Mouse (Mus musculus) small intestine, adult 2 months (tissue): Measurements from ENCODE around the gene Rai1. TPM values are rescaled to one million over a fixed set of nuclear protein-coding genes. Genes with fewer than 3 reads are reported as not detected.
A peak's percentile ranks its signal among the peaks of the same experiment; 100 is the strongest.

ENCODE experiments used
- H3K27ac ChIP-seq: fragments of 200-500 bp; 2 replicates; pipeline ENCODE4 v1.5.1; 2012; ENCODE audit warnings: low read depth, low read length, control low read depth, inconsistent platforms; ENCODE audit not compliant: insufficient read depth
- H3K27me3 ChIP-seq: fragments of 200-500 bp; 2 replicates; pipeline ENCODE4 v1.6.1; 2012; ENCODE audit warnings: mild to moderate bottlenecking, moderate library complexity, low read length, inconsistent platforms; ENCODE audit not compliant: control insufficient read depth, insufficient read depth
- H3K36me3 ChIP-seq: fragments of 200-500 bp; 2 replicates; pipeline ENCODE4 v1.6.1; 2012; ENCODE audit warnings: mild to moderate bottlenecking, low read length, control low read depth, inconsistent platforms; ENCODE audit not compliant: control insufficient read depth, insufficient read depth
- H3K4me1 ChIP-seq: fragments of 200-500 bp; 2 replicates; pipeline ENCODE4 v1.6.1; 2012; ENCODE audit warnings: low read length, inconsistent platforms, mixed read lengths; ENCODE audit not compliant: control insufficient read depth, insufficient read depth, insufficient read length
- H3K4me3 ChIP-seq: fragments of 200-500 bp; 2 replicates; pipeline ENCODE4 v1.5.1; 2012; ENCODE audit warnings: low read depth, mild to moderate bottlenecking, control low read depth, inconsistent platforms, low read length, moderate library complexity
- CTCF ChIP-seq: fragments of 200-500 bp; IDR thresholded peaks from 2 replicates; pipeline ENCODE4 v1.5.1; 2012; ENCODE audit warnings: low read depth, mild to moderate bottlenecking, control low read depth, inconsistent platforms, low read length, moderate library complexity, mixed read lengths; ENCODE audit not compliant: insufficient replicate concordance, insufficient read length; ENCODE audit errors: extremely low read depth
- POLR2A ChIP-seq: fragments of 200-500 bp; IDR thresholded peaks from 2 replicates; pipeline ENCODE4 v1.6.1; 2012; ENCODE audit warnings: low read depth, mild to moderate bottlenecking, control low read depth, inconsistent platforms, low read length, moderate library complexity
- WGBS: fragments of 180-500 bp; shearing (Covaris S2); methylation state at CpG from one replicate; pipeline ENCODE4 v1.1.7; 2018; 5-methylcytosine and 5-hydroxymethylcytosine counted together
- polyA plus RNA-seq: library from polyadenylated mRNA; depleted of rRNA; stranded (reverse); fragments of >200 nt; gene quantifications from 2 replicates; pipeline ENCODE4 v1.2.3, GENCODE M21; 2012

Rai1 gene
- polyA plus RNA-seq, 1 experiment, result 24.3 TPM

DNA sequence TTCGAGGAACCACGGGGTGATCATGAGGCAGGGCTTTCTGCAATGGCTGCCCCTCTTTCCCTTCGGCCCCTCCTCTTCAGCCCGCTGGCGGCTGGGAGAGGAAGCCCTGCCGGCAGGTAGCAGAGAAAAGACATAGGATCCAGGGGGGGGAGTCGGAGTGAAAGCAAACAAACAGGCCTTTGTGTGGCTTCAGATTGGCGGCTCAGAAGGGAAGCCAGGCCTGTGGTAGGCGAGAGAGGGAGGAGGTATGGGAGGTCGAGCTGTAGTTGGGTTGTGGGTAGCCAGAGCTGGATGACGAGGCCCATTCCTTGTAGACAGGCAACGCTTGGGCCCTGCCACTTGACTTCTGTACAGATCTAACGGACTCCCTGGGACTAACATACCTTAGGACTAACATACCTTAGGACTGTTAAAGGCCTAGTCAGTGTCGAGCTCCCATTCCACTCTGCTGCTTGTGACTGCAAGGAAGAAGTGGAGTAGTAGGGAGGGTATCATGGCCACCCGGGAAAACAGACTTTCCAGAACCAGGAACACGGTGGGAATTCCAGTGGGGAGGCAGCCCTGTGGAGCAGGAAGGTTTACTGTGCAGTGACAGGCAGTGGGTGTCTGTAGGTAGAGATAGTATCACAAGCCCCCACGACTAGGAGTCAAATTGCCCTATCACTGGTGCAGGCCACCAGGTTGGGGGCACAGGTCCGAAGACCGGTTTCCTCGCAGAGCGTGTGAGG is 9.6 kb downstream of the Rai1 start:
- H3K4me1 ChIP-seq, result peaks cover 28% of the 10 kb centered on the region
- H3K36me3 ChIP-seq, result no peaks in the 10 kb centered on the region
- peak overlapping the region; percentile 74 for H3K4me3 ChIP-seq
- WGBS, result 4% methylated on average over 21 of the region's 21 CpGs
- H3K27me3 ChIP-seq, result no peaks in the 10 kb centered on the region
- TF ChIP-seq CTCF (no peak), POLR2A (no peak)
- H3K27ac ChIP-seq, result peak overlapping the region; percentile 92

DNA sequence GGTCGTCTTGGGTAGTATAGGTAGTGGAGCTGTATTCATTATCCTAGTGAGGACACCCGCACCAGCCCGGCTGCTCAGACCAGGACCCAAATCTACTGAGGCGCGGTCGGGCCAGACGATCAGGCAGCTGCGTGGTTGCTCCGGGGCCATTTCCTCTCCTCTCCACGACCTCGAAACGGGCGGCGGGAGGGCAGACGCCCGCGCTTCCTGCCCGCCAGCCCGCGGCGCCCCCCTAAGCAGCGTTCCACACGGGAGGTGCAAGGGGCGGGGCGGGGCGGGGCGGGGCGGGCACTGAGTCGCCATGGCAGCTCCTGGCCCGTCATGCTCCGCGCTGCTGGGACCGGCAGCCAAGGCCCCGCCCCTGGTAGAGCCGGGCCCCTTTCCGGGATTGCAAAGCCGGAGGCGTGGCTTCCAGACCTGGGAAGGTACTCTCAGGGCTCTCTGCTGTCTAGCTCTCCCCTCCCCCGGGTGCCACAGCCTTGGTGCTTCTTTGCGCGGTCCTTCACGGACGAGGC is 10.3 kb downstream of the Rai1 start:
- Histone ChIP-seq H3K27me3 (no peaks in the 10 kb centered on the region), H3K36me3 (no peaks in the 10 kb centered on the region), H3K27ac (peak overlapping the region; percentile 92), H3K4me1 (peaks cover 24% of the 10 kb centered on the region), H3K4me3 (peak overlapping the region; percentile 74)
- TF ChIP-seq CTCF, result no peak
- peak; percentile 40; the same call in 1 of the 2 replicates for TF ChIP-seq POLR2A
- WGBS, result under 1% methylated on average over 43 of the region's 43 CpGs

DNA sequence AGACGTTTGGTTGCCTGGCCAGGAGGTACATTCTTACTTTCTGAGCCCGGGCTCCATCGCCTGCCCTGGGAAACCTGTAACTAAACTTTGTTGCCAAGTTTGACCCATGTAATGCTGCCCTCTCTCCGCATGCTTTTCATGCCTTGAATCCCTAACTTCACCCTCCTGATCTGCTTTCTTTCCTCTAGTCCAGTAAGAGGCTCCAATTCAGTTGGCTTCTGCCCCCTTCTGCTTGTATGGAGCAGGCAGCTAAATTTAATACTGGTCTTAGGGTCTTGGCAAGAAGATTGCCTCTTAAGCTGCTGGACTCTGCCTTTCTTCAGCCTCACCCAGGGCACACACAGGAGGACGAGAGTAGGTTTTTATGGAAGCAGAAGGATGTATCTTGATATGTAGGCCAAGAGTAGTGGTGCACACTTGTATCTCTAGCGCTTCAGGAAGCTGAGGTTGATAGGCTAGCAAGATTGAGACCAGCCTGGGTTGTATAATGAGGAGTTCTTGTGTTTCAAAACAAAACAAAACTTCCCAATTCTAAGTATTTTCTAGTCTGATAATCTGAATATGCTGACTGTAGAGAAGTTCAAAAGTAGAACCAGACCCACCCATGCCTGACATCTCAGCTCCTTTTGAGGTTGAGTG is 10.9 kb downstream of the Rai1 start:
- no peak for TF ChIP-seq POLR2A
- TF ChIP-seq CTCF, result no peak
- Histone ChIP-seq H3K4me1 (peaks cover 21% of the 10 kb centered on the region), H3K27me3 (no peaks in the 10 kb centered on the region), H3K36me3 (no peaks in the 10 kb centered on the region), H3K27ac (peak overlapping the region; percentile 83), H3K4me3 (peak overlapping the region; percentile 65)
- WGBS, result 18% methylated on average over 6 of the region's 6 CpGs

DNA sequence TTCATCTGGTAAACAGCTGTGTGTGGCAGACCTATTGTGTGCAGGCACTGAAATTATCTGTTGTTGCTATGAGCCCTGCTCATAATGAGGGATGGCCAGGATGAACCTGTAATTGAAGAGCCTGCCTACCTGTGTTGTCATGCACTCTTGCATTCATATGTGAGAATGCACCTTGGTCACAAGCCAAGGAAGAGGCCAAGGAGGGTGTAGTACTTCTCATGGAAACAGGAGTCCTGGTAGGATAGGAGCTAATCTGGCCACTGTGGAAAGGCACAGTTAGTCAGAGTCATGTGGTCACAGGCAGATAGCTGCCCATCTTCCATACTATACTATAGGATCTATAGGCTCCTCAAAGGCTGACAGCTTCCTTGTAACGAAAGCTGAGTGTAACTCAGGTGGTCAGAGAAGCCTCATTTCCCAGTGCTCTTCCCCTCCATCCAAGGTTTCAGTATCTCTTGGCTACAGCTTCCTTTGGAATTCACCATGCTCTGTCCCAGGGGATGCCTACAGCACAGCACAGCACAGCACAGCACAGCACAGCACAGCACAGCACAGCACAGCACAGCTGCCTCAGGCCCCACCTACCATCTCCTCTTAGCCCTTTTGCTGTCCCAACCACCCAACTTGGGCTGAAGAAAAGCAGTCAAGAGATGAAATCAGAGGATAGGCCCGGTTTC is 15.9 kb downstream of the Rai1 start:
- TF ChIP-seq CTCF (no peak), POLR2A (no peak)
- Histone ChIP-seq H3K4me3 (no peak overlapping the region), H3K36me3 (no peaks in the 10 kb centered on the region), H3K27me3 (no peaks in the 10 kb centered on the region), H3K27ac (no peak overlapping the region), H3K4me1 (peaks cover 4% of the 10 kb centered on the region; the same call in 1 of the 2 replicates)
- 81% methylated on average over 2 of the region's 2 CpGs for WGBS

DNA sequence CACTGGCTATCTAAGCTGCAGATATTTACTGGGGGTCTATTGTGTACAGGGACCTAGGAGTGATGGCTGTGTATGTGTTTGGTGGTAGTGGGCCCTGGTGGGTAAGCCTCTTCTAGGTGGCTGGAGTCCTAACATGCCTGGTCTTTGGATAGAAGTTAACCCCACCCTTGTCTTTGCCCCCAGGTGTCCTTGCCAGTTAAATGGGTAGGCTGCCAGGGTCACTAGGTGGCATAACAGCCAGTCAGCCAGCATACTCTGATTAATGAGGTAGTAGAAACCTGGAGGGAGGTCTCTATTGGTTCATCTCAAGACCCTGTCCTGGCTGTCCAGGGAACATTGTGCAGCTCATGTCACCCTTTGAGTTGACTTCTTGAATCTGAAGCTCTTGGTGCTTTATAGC is 17.8 kb downstream of the Rai1 start:
- TF ChIP-seq POLR2A (no peak), CTCF (no peak)
- no peak overlapping the region for H3K4me3 ChIP-seq
- peaks cover 4% of the 10 kb centered on the region; the same call in 1 of the 2 replicates for H3K4me1 ChIP-seq
- no peak overlapping the region for H3K27ac ChIP-seq
- no peaks in the 10 kb centered on the region for H3K27me3 ChIP-seq
- H3K36me3 ChIP-seq, result no peaks in the 10 kb centered on the region

DNA sequence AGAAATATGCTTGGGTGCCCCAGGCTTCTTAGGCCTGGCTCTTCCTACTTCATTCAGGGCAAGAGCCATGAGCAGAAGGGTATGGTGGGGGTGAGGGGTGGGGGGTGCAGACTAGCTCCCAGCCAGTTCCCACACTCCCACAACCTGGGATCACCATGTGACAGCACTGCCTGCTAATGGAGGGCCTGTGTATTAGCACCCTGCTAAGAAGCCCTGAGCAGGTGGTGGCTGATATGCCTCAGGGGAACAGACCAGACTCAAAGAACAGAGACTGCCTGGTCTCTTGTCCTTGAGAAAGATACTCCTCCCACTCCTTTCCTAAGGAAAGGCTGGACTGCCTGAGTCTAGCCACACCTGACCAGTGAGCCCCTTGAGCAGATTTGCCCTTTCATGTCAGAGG is 22.2 kb downstream of the Rai1 start:
- Histone ChIP-seq H3K27ac (no peak overlapping the region), H3K4me3 (no peak overlapping the region), H3K27me3 (no peaks in the 10 kb centered on the region), H3K4me1 (peaks cover 4% of the 10 kb centered on the region; the same call in 1 of the 2 replicates), H3K36me3 (no peaks in the 10 kb centered on the region)
- TF ChIP-seq CTCF (no peak), POLR2A (no peak)

DNA sequence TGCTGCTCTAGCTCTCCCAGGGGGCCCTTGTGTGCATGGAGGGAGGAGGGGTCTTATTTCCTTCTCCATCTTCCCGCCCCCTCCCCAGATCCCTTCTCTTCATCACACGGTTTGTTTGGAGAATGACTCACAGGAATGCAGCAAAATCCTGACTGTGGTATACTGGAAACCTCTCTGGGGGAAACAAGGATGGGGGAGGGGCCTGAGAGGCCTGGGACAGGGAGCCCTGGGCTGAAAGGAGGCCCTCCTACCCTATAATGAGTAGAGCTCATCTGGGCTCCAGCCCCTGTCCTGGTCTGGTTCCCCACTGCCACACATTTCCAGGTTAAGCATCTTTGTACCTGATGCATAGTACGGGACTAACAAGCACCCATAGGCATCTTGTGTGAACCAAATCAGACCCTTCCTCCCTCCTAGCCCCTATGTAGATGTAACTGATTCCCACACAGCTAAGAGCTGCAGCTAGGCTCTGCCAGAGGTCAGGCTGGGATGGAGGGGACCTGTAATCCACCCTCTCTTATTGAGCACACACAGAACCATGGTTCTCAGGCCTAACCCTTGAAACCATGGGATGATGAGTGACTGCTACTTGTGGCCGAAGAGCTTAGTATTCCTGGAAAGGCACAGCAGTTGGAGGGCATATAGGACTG is 23.2 kb downstream of the Rai1 start:
- 68% methylated on average over 4 of the region's 4 CpGs for WGBS

More for the DNA sequence above, 23.2 kb downstream of the Rai1 start:
- Histone ChIP-seq H3K36me3 (no peaks in the 10 kb centered on the region), H3K27me3 (no peaks in the 10 kb centered on the region), H3K4me1 (peaks cover 4% of the 10 kb centered on the region; the same call in 1 of the 2 replicates), H3K4me3 (no peak overlapping the region), H3K27ac (no peak overlapping the region)
- TF ChIP-seq CTCF (no peak), POLR2A (no peak)
